Mouse (Mus musculus) c-Kit-negative CD71-positive TER-119-positive erythroid progenitor cells, embryonic 14.5 days (primary cell): ENCODE data around the gene Aars2.

Experiments used
- DNase-seq: peaks from one replicate; pipeline ENCODE4 v3.0.0-alpha.2; 2013; ENCODE audit warnings: low read depth, low spot score

Aars2 gene

DNA sequence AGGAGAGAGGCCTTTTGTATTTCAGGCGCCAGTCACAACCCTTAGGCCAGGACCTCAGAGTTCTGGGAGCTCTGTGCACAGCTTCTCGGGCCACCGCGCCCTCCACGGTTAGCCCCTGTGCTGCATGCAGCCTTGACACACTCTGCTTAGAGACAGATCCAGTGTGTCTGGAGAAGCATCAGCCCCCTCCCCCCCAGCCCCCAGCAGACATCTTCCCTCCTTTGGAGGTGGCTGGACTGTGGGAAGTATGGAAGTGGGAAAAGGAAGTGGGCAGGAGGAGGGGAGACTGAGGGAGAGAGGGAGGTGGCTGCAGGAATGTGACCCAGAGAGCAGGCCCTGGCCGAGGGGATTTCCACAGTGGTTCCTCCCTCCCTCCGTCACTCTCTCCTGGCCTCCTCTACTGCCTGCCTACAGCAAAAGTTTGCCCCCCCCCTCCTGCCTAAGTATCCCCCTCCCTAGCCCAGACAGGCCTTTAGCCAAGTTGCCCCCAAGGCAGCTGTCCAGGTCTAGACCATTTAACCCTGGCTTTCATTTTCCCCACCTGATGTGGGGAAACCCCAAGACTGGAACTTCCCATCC lies 50.7 kb downstream of the Aars2 start:
- DNase-seq = no peak

DNA sequence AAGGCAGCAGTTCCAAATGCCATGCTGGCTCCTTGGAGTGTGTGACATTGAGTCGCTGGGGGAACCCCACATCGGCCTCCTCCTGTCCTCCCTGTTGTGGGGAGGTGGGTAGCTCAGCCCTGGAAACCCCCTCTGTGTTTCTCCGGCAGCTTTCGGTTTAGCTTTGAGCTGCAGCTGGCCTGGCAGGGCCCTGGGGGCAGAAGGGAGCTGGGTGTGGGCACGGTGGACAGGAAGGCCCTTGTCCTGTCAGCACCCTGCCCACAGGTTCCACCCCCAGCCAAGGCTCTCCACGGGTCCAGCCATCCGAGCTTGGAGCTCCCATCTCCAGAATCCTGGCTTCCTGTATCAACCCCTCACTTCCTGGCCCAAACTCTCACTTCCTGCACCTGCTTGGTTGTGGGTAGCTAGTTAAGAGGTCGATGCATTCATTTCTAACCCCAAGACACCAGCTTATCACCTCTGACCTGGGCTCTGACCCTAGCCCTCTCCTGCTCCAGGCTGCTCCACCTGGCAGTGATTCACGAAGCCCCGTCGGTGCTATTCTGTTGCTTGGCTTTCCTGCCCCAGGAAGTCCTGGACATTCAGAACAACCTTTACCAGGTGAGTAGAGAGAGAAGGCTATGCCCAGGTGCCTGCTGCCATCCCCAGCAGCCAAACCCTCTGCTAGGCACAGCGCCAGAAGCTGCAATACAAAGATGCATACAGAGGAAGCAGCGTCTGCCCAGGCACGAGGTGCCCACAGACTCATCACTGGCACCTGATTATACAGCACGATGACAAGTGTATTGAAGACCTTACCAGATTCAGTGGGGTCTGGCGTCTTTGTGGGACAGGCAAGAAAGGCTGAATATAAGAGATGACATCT lies 51.6 kb downstream of the Aars2 start:
- DNase-seq = no peak

DNA sequence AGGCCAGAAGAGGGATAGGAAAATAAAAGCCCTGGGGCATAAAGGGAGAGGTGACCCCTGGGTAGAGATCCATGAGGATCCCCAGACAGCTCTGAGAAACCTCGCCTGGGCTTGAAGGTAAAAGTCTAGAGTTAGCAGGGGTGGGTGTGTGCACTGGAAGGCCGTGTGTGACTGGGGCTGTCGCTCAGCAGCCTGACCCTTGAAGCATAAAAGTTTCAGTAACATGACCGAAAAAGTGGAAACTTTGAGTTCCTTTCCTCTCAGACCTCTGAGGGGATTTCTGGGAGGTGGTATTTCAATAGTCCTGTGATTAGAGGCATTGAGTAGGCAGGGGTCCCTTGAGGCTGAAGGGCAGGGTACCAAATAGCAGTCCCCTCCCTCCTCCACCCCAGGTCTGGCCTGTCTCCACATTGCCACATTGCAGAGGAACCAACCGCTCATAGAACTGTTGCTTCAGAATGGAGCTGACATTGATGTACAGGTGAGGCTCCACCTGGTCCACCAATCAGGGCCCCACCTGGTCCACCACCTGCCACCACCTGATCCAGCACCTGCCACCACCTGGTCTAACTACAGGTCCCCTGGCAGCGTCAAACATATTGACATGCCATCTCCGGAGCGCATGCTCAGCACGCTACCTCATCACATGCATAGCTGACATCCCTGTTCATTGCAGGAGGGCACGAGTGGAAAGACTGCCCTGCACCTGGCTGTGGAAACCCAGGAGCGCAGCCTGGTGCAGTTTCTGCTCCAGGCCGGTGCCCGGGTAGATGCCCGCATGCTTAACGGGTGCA lies 53.3 kb downstream of the Aars2 start:
- DNase-seq = no peak

GRCm38 (mm10) chr17:45563216-45563615 lies 56.6 kb downstream of the Aars2 start:
- DNase-seq = no peak

- no peak for DNase-seq
These were observed 57.3 kb downstream of the Aars2 start, which contains the start of gene Slc35b2 for GRCm38 (mm10) chr17:45563655-45564530. Gene Slc35b2, plus strand, starts transcription at chr17:45563874.

DNA sequence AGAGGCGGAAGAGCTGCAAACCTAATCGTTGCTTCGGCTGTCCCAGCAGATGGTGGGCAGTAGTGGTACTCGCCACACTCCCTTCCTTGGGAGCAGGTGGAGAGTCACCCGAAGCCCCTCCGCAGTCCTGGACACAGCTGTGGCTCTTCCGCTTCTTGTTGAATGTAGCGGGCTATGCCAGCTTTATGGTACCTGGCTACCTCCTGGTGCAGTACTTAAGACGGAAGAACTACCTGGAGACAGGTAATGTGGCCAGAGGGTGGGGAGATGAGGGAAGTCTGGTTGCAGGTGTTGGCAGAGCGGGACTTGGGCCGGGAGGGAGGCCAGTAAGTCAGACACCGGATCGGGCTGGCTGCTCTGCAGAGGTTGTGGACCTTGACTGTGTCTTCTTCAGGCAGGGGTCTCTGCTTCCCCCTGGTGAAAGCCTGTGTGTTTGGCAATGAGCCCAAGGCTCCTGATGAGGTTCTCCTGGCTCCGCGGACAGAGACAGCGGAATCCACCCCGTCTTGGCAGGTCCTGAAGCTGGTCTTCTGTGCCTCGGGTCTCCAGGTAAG lies 58.0 kb downstream of the Aars2 start:
- no peak for DNase-seq

DNA sequence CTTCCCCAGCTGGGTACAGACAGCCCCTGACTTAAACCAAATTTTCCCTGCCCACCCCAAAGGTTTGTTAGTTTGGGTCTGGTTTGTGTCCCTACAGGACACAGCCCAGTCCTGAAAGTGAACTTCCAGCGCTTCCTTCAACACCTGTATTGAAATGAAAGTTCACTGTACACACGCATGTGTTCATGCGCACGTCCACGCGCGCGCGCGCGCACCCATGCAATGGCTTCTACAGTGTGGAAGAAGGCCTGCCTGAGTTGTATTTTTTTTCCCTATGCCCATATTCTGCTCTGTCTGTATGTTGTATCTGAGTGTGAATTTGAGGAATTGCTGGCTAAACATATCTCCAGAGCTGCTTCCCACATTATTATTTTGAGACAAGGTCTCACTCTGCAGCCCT lies 58.5 kb downstream of the Aars2 start:
- DNase-seq = no peak

DNA sequence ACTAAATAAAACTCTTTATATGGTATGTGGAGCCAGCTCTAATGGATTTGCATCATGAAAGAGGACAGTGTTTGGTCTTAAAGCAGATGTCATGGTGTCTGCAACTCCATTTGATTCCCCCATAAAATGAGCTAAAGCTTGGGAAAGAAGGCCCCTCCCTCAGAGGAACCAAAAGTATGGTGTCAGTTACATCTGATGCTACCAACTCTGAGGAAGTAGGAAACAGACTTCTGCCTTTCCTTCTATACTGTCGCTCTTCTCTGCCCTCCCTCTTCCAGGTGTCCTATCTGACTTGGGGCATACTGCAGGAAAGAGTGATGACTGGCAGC lies 59.4 kb downstream of the Aars2 start:
- no peak for DNase-seq

DNA sequence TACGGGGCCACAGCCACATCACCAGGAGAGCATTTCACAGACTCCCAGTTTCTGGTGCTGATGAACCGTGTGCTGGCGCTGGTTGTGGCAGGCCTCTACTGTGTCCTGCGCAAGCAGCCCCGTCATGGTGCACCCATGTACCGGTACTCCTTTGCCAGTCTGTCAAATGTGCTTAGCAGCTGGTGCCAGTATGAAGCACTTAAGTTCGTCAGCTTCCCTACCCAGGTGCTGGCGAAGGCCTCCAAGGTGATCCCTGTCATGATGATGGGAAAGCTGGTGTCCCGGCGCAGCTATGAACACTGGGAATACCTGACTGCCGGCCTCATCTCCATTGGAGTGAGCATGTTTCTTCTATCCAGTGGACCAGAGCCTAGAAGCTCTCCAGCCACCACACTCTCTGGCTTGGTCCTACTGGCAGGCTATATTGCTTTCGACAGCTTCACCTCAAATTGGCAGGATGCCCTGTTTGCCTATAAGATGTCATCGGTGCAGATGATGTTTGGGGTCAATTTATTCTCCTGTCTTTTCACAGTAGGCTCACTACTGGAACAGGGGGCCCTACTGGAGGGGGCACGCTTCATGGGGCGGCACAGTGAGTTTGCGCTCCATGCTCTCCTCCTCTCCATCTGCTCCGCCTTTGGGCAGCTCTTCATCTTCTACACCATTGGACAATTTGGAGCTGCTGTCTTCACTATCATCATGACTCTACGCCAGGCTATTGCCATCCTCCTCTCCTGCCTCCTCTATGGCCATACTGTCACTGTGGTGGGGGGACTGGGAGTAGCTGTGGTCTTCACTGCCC lies 59.9 kb downstream of the Aars2 start:
- DNase-seq = no peak

DNA sequence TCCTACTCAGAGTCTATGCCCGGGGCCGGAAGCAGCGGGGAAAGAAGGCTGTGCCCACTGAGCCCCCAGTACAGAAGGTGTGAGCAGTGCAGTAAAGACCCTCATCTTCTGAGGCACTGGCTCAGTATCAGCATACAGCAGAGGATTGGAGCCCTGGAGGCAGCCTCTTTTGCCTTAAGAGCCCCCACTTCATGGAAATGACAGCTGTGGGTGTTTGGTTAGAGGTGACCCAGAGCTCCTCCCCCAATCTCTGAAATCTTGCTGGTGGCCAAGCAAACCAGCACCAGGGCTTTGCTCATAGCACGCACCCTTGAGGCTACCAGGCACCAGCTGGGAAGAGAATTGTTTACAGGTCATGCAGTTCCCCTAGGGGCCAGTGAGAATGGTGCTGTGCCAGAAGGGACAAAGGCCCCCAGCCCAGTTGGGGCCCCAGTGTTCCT lies 60.5 kb downstream of the Aars2 start:
- no peak for DNase-seq

DNA sequence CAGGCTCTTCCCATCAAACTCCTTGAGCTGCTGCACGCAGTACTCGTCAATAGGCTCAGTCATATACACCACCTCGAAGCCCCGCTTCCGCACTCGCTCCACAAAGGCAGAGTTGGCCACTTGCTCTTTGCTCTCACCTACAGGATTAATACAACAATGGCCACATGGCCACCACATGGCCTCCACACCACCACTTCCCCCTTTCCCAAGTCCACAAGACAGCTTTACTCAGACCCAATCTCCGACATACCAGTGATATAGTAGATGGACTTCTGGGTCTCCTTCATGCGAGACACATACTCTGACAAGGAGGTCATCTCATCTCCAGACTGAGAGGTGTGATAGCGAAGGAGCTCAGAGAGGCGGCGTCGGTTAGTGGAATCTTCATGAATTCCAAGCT lies 62.3 kb downstream of the Aars2 start:
- no peak for DNase-seq

GRCm38 (mm10) chr17:45569999-45570398 lies 63.4 kb downstream of the Aars2 start:
- DNase-seq = no peak
